Mouse (Mus musculus) adrenal gland, postnatal 4 days (tissue): ENCODE measurements around the gene Lgmn. TPM values are rescaled to one million over a fixed set of nuclear protein-coding genes. Genes with fewer than 3 reads are reported as not detected.
A peak's percentile ranks its signal among the peaks of the same experiment; 100 is the strongest.

ENCODE experiments used
- DNase-seq, 2 experiments: peaks; one replicate each; pipeline ENCODE4 v3.0.0; 2021 to 2022; ENCODE audit warnings: low spot score in 2 of 2, mixed read lengths in 2 of 2
- total RNA-seq, 2 experiments: library from RNA; stranded (reverse); gene quantifications; 2 replicates each; pipeline ENCODE4 v1.2.3; 2021

The Lgmn gene
- total RNA-seq, 2 experiments from 2014 or later: 135 to 146 TPM

- DNase-seq: no peak
Observed at GRCm38 (mm10) chr12:102394496-102394895, 45.1 kb downstream of the Lgmn start.

- no peak for DNase-seq
Observed at GRCm38 (mm10) chr12:102391982-102392381, 47.6 kb downstream of the Lgmn start.

- no peak for DNase-seq
Observed at GRCm38 (mm10) chr12:102391109-102391508, 48.5 kb downstream of the Lgmn start.

GRCm38 (mm10) chr12:102390042-102390441, 49.6 kb downstream of the Lgmn start:
- no peak for DNase-seq

- peak; percentile 64 to 75 for DNase-seq
Observed at GRCm38 (mm10) chr12:102387219-102387917, 52.2 kb downstream of the Lgmn start.

GRCm38 (mm10) chr12:102384819-102385218, 54.8 kb downstream of the Lgmn start:
- DNase-seq: no peak

DNA sequence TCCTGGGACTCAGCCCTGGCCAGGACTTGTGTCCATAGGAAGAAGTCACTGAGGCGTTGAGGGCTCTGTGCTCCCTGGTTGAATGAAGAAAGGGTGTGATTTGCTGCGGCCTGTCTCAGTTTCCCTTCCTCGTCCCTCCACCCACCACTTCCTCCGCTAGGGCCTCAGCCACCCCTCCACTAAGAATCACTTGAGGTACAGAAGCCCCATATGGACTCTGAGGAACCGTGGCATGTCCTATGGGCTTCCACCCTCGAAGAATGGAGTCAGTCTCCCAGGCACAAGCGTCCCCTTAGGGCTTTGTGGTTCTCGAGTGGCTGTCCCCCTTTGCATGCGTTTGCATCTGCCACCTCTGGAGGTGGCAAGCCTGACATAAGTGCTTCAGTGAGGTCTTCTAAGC, 56.3 kb downstream of the Lgmn start:
- no peak for DNase-seq

DNA sequence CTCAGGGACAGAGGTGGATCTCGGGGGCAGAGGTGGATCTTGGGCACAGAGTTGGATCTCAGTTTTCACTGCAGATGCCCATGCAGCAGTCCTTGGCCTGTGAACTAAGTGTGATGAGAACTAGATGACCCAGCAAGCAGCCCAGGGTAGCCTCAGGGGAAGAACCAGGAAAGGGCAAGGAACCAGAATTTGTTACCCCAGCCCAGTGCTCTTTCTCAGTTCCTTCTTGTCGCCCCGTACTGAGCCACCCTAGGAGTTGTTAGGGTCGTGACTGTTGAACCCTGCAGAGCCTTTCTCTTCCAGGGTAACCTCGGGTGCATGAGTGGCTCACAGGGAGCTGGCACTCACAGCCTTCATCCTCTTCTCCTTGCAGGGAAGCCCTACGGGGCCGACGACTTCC, 57.4 kb downstream of the Lgmn start:
- DNase-seq: no peak

DNA sequence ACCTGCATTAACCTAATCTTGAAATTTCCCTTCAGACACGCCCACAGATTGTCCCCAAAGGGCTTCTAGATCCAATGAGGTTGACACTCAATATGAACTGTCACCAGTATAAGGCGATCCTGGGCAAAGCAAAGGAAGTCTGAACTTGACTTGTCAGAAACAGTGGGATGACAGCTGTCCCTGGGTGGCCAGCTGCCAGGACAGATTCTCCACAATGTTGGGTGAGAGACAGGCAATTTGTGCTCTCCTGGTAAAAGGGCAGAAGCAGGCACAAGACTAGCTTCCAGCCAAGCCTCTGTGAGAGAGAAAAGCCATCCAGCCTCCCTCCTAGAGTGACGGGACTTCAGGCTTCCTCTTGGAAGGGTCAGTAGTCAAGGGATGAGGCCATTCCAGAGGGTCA, 67.3 kb downstream of the Lgmn start:
- no peak for DNase-seq

- DNase-seq: no peak
Observed at GRCm38 (mm10) chr12:102370931-102371500, 68.6 kb downstream of the Lgmn start.

GRCm38 (mm10) chr12:102369488-102370235, 70.0 kb downstream of the Lgmn start:
- no peak for DNase-seq

GRCm38 (mm10) chr12:102368556-102368955, 71.1 kb downstream of the Lgmn start:
- no peak for DNase-seq

DNA sequence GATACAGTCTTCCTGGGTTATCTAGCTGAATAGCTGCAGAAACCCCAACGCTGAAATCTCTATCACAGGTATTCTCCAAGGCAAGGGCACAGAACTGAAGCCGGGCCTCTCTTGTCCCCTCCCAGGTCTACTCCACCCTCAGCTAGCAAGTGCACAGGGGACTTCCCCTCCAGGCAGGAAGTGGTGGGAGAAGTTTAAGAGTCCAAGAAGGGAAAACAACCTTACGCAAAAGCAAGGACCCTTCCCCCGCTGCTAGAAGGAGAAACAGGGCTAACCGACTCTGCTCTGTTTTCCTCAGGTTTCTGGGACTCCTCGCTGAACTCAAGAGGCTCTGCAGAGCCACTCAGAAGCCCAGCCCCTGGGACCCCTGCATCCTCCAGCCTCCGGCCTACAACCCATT, 71.5 kb downstream of the Lgmn start:
- no peak for DNase-seq

- DNase-seq: no peak
Observed at GRCm38 (mm10) chr12:102367075-102367474, 72.5 kb downstream of the Lgmn start.

- DNase-seq: no peak
Observed at GRCm38 (mm10) chr12:102366126-102366816, 73.3 kb downstream of the Lgmn start.

DNA sequence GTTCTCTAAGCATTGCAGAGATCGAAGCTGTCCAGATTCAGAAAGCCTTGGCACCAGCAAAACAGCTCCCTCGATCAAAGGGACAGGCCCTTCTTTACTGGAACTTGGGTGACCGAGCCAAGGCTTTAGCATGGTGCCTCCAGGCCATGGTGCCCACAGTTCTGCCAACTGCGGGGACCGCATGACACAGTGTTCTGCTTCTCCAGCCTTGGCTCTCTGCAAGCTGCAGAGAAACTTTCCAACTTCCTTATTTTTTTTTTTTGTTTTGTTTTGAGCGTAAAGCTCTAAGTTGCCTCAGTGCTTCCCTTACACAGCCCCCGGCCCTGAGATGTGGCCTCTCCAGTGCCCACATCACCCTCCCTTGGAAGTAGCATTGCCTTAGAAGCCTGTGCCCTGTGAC, 74.6 kb downstream of the Lgmn start:
- DNase-seq: no peak

GRCm38 (mm10) chr12:102361189-102362161, 78.1 kb downstream of the Lgmn start:
- no peak for DNase-seq

- DNase-seq: no peak
Observed at GRCm38 (mm10) chr12:102359390-102359789, 80.2 kb downstream of the Lgmn start.

GRCm38 (mm10) chr12:102356781-102357180, 82.8 kb downstream of the Lgmn start:
- DNase-seq: no peak

DNA sequence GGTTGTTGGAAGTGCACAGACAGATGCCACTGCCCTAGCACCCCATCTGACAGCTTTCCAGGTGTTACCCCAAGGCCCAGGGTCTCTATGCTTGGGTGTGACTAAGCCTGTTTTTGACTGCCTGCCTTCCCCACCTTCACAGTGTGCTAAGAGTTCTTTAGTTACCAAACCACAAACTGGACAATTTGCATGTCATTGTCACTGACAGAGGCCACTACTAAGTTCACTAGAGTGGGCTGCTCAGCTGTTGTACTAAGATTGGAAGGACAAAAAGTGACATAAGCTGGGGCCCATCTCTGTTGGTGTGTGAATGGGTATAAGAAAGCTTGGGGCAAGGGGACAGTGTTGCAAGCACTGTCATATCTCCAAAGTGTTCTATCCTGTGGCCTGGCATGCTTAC, 83.8 kb downstream of the Lgmn start:
- no peak for DNase-seq
